Mouse (Mus musculus): ENCODE measurements at regions not wholly inside any gene's neighbourhood (a gene's known extent, or its start where the extent isn't known, plus 50 kb on each side); places are given as distances from the start of the nearest gene placed in this dataset.
A peak's percentile ranks its signal among the peaks of the same experiment; 100 is the strongest.

GRCm38 (mm10) chr1:28453469-28453868, 326.6 kb downstream of the Gm597 start:
- peak; percentile 12 to 13 for DNase-seq (ENCODE audit: low spot score in 2 of 2)

DNA sequence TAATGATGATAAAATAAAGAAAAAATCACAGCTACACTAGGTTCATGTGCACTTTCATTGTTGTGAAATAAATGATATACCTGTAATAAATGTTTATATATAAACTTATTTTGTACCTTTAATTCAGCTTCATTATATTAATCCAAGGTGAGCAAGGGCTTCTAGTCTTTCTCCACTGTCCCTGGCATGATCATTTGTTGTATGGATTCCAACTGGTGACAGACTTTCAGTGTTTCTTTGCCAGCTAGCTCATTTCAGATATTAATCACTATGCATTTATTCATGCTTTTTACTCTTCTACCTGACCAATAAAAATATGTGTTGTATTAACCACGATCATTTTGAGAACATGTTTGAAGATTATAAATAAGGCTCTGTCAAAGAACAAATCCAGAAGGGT, 354.7 kb downstream of the Gm597 start:
- no peak for DNase-seq (ENCODE audit: low spot score in 2 of 2)

Data from right cerebral cortex, adult 2 months (tissue).